Mouse (Mus musculus) embryonic facial prominence, embryonic 11.5 days (tissue): ENCODE measurements around the gene Ubb. TPM values are rescaled to one million over a fixed set of nuclear protein-coding genes. Genes with fewer than 3 reads are reported as not detected.

Experiments used
- ATAC-seq: fragments of 200-750 bp; cut with Nextera tagmentation; replicated peaks from 2 replicates; pipeline ENCODE4 v1.8.0; 2017; ENCODE audit warnings: low read depth; ENCODE audit not compliant: insufficient number of reproducible peaks, low FRiP score, low TSS enrichment
- DNase-seq: peaks from one replicate; pipeline ENCODE4 v3.0.0-alpha.2; 2015; ENCODE audit warnings: low spot score
- H3K27ac ChIP-seq: fragments of 300-500 bp; sonication (generic); replicated peaks from 2 replicates; pipeline ENCODE4 v1.5.1; 2014; ENCODE audit warnings: mild to moderate bottlenecking, low read depth, low read length, control low read depth
- H3K27me3 ChIP-seq: fragments of 300-500 bp; sonication (generic); 2 replicates; pipeline ENCODE4 v1.6.1; 2014; ENCODE audit warnings: mild to moderate bottlenecking, low read length, moderate library complexity, mixed read lengths; ENCODE audit not compliant: control insufficient read depth, insufficient read depth
- H3K36me3 ChIP-seq: fragments of 300-500 bp; sonication (generic); replicated peaks from 2 replicates; pipeline ENCODE4 v1.6.1; 2014; ENCODE audit warnings: low read depth, mild to moderate bottlenecking, low read length, moderate library complexity, mixed read lengths; ENCODE audit not compliant: control insufficient read depth, insufficient read depth
- H3K4me1 ChIP-seq: fragments of 300-500 bp; sonication (generic); 2 replicates; pipeline ENCODE4 v1.6.1; 2014; ENCODE audit warnings: low read length, mixed read lengths; ENCODE audit not compliant: control insufficient read depth, insufficient read depth
- H3K4me2 ChIP-seq: fragments of 300-500 bp; sonication (generic); 2 replicates; pipeline ENCODE4 v1.6.1; 2014; ENCODE audit warnings: low read depth, mild to moderate bottlenecking, control low read depth, low read length, moderate library complexity
- H3K4me3 ChIP-seq: fragments of 300-500 bp; sonication (generic); 2 replicates; pipeline ENCODE4 v1.5.1; 2014; ENCODE audit warnings: low read depth, low read length, control low read depth
- H3K9ac ChIP-seq: fragments of 300-500 bp; sonication (generic); replicated peaks from 2 replicates; pipeline ENCODE4 v1.6.1; 2014; ENCODE audit warnings: mild to moderate bottlenecking, control low read depth, low read length
- H3K9me3 ChIP-seq: fragments of 300-500 bp; sonication (generic); replicated peaks from 2 replicates; pipeline ENCODE4 v1.6.1; 2016; ENCODE audit warnings: mild to moderate bottlenecking, low read length, inconsistent platforms, mixed read lengths; ENCODE audit not compliant: control insufficient read depth
- WGBS: fragments of 180-500 bp; shearing (Covaris S2); extraction: QIAGEN DNeasy Blood & Tissue Kit; methylation state at CpG from one replicate; pipeline ENCODE4 v1.1.7; 2014; 5-methylcytosine and 5-hydroxymethylcytosine counted together
- polyA plus RNA-seq: library from polyadenylated mRNA; unstranded; fragments of >200 nt; fragmentation: Nextera tagmentation; extraction: Ambion mirVana; gene quantifications from 2 replicates; pipeline ENCODE4 v1.2.1, GENCODE M21; 2014

The Ubb gene
- polyA plus RNA-seq, 1 experiment from 2014 or later: 3,780 TPM

DNA sequence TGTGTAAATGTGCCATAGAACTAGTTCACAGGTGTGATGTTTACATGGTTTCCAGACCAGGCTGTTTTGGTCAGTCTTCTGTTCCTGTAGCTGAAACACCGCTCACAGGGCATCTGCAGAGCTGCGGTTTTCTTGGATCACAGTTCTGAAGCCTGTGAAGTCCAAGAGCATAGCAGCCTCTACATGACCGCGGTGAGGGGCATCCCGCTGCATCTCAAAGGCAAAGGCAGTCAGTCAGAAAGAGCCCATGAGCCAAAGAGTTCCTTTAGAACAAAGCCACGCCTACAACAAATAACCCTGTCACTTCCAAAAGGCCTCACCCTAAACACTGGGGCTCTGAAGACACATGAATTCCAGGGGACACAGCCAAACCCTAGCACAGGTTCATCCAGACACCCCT is 37.7 kb upstream of the Ubb start:
- Histone ChIP-seq H3K4me1 (no peaks in the 10 kb centered on the region), H3K27ac (no peak overlapping the region), H3K9ac (no peak overlapping the region), H3K36me3 (no peaks in the 10 kb centered on the region), H3K27me3 (no peaks in the 10 kb centered on the region), H3K9me3 (no peaks in the 10 kb centered on the region), H3K4me3 (no peak overlapping the region), H3K4me2 (no peak overlapping the region)
- DNase-seq (no peak), ATAC-seq (no peak)
- WGBS: 74% methylated on average over 6 of the region's 6 CpGs

- H3K4me1 ChIP-seq: no peaks in the 10 kb centered on the region
- no peak overlapping the region for H3K4me3 ChIP-seq
- H3K9me3 ChIP-seq: no peaks in the 10 kb centered on the region
- DNase-seq (peak; percentile 36), ATAC-seq (no peak)
- H3K27ac ChIP-seq: 0 out of 2 replicates have a peak overlapping the region, but pooled peaks have one; percentile 38
- H3K27me3 ChIP-seq: no peaks in the 10 kb centered on the region
- H3K36me3 ChIP-seq: no peaks in the 10 kb centered on the region
- no peak overlapping the region for H3K4me2 ChIP-seq
- WGBS: 20% methylated on average over 2 of the region's 2 CpGs
- no peak overlapping the region for H3K9ac ChIP-seq
These were observed 32.0 kb upstream of the Ubb start for GRCm38 (mm10) chr11:62518991-62519390.

- ATAC-seq (no peak), DNase-seq (no peak)
- Histone ChIP-seq H3K4me3 (no peak overlapping the region), H3K9me3 (no peaks in the 10 kb centered on the region), H3K27ac (no peak overlapping the region), H3K9ac (no peak overlapping the region), H3K36me3 (no peaks in the 10 kb centered on the region), H3K4me1 (no peaks in the 10 kb centered on the region), H3K4me2 (no peak overlapping the region), H3K27me3 (no peaks in the 10 kb centered on the region)
- WGBS: 70% methylated on average over 2 of the region's 2 CpGs
These were observed 28.7 kb upstream of the Ubb start for GRCm38 (mm10) chr11:62522283-62522682.

GRCm38 (mm10) chr11:62537089-62537488 is 13.9 kb upstream of the Ubb start:
- H3K27me3 ChIP-seq: peaks cover 6% of the 10 kb centered on the region; the same call in 1 of the 2 replicates
- no peaks in the 10 kb centered on the region for H3K9me3 ChIP-seq
- DNase-seq (no peak), ATAC-seq (no peak)
- H3K9ac ChIP-seq: no peak overlapping the region
- 83% methylated on average over 8 of the region's 8 CpGs for WGBS
- H3K4me2 ChIP-seq: no peak overlapping the region
- H3K27ac ChIP-seq: no peak overlapping the region
- H3K4me3 ChIP-seq: no peak overlapping the region
- H3K36me3 ChIP-seq: no peaks in the 10 kb centered on the region
- H3K4me1 ChIP-seq: no peaks in the 10 kb centered on the region; the same call in 1 of the 2 replicates

GRCm38 (mm10) chr11:62537590-62537989 is 13.4 kb upstream of the Ubb start:
- Histone ChIP-seq H3K27ac (no peak overlapping the region), H3K4me3 (no peak overlapping the region), H3K4me1 (no peaks in the 10 kb centered on the region; the same call in 1 of the 2 replicates), H3K9me3 (no peaks in the 10 kb centered on the region), H3K36me3 (no peaks in the 10 kb centered on the region), H3K27me3 (peaks cover 6% of the 10 kb centered on the region; the same call in 1 of the 2 replicates), H3K9ac (no peak overlapping the region), H3K4me2 (peak overlapping the region; percentile 23; the same call in 1 of the 2 replicates)
- DNase-seq (no peak), ATAC-seq (no peak)
- 33% methylated on average over 7 of the region's 7 CpGs for WGBS

- WGBS: under 1% methylated on average over 69 of the region's 73 CpGs
- Histone ChIP-seq H3K4me2 (peak overlapping the region; percentile 95), H3K36me3 (no peaks in the 10 kb centered on the region), H3K9me3 (no peaks in the 10 kb centered on the region), H3K27ac (0 out of 2 replicates have a peak overlapping the region, but pooled peaks have one; percentile 35), H3K27me3 (peaks cover 6% of the 10 kb centered on the region; the same call in 1 of the 2 replicates), H3K9ac (peak overlapping the region; percentile 92), H3K4me3 (peak overlapping the region; percentile 80), H3K4me1 (no peaks in the 10 kb centered on the region; the same call in 1 of the 2 replicates)
- DNase-seq: peak; percentile 63
- ATAC-seq: peak; percentile 84
These were observed 12.5 kb upstream of the Ubb start for GRCm38 (mm10) chr11:62538321-62539088.

- no peaks in the 10 kb centered on the region for H3K9me3 ChIP-seq
- peak within 1 kb of the TSS; percentile 95 for H3K4me2 ChIP-seq
- no peaks in the 10 kb centered on the region; the same call in 1 of the 2 replicates for H3K4me1 ChIP-seq
- H3K36me3 ChIP-seq: no peaks in the 10 kb centered on the region
- WGBS: 8% methylated on average over 37 of the region's 57 CpGs
- DNase-seq (peak; percentile 78), ATAC-seq (peak; percentile 67)
- peak within 1 kb of the TSS; percentile 80 for H3K4me3 ChIP-seq
- peak within 1 kb of the TSS; percentile 92 for H3K9ac ChIP-seq
- H3K27me3 ChIP-seq: peaks cover 6% of the 10 kb centered on the region; the same call in 1 of the 2 replicates
- H3K27ac ChIP-seq: 0 out of 2 replicates have a peak within 1 kb of the TSS, but pooled peaks have one; percentile 35
These were observed 11.7 kb upstream of the Ubb start, which contains the start of gene Cenpv for GRCm38 (mm10) chr11:62539089-62539890. Gene Cenpv, minus strand, starts transcription at chr11:62539261.
